Mouse (Mus musculus): ENCODE measurements at regions not wholly inside any gene's neighbourhood (a gene's known extent, or its start where the extent isn't known, plus 50 kb on each side); places are given as distances from the start of the nearest gene placed in this dataset.

DNA sequence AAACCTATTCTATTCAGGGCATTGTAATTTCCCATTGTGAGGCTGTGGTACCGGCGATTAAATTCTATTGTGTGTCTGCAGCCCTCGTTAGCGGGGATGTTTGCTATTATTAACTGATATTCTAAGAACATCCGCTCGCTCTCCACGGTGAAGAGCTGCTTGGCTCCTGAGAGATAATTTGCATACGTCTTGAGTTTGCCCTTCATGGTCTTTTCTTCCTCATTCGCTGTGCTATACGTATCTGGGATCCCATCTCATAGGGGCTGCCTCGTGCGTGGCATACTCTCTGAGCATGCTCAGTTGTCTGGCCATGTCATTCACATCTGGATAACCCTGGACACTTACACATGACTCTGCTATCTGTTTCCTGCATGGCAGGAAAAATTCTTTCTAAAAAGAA lies 275.7 kb downstream of the Gm11011 start:
- Histone ChIP-seq H3K4me2 (no peak overlapping the region), H3K4me3 (no peak overlapping the region), H3K36me3 (no peaks in the 10 kb centered on the region), H3K4me1 (no peaks in the 10 kb centered on the region), H3K27me3 (replicated peaks) (no peaks in the 10 kb centered on the region), H3K9ac (no peak overlapping the region), H3K27ac (no peak overlapping the region), H3K9me3 (replicated peaks) (peaks cover 6% of the 10 kb centered on the region; the same call in 1 of the 2 replicates)
- ATAC-seq: no peak
- 43% methylated on average over 12 of the region's 12 CpGs for WGBS (ENCODE audit: insufficient replicate concordance)

DNA sequence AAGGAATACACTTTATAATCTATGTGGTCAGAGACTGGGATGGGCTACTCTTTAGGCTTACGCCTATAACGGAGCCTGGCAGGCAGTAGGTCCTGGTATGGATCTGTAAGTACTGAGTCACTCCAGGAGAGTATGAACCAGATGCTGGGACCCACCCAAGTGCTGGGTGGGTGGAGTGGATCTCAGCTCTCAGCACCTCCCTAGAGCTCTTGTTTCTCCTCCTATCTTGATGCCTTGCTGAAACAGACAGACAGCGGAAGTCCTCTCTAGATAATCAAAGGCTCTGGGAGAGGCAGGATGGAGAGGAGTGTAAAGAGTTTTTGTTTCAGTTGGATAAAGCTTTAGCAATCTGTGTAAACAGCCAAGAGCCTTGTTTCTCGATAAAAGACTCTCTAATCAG lies 276.2 kb downstream of the Gm11011 start:
- no peak overlapping the region for H3K4me3 ChIP-seq
- H3K27ac ChIP-seq: no peak overlapping the region
- peaks cover 6% of the 10 kb centered on the region; the same call in 1 of the 2 replicates for H3K9me3 ChIP-seq (replicated peaks)
- WGBS (ENCODE audit: insufficient replicate concordance): 39% methylated on average over 4 of the region's 4 CpGs
- no peak overlapping the region for H3K4me2 ChIP-seq
- H3K36me3 ChIP-seq: no peaks in the 10 kb centered on the region
- no peak overlapping the region for H3K9ac ChIP-seq
- no peaks in the 10 kb centered on the region for H3K27me3 ChIP-seq (replicated peaks)
- no peaks in the 10 kb centered on the region for H3K4me1 ChIP-seq
- no peak for ATAC-seq

DNA sequence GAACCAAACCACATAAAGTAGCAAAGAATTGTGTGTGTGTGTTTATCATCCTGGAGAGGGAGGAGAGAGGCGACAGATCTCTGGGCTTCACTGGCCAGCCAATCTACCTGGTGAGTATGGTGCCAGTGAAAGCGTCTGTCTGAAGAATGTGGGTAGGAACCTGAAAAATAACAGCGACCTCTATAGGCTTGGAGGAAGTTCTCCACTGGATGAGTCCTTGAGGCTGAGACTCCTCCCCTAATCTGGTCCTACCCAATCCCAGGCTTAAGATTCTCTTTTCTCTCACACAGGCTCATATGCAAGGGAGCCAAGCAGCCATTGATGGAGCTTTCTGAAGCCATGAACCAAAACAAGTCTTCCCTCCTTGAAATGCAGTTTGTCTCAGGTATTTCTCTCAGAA lies 283.2 kb downstream of the Gm11011 start:
- Histone ChIP-seq H3K27me3 (replicated peaks) (no peaks in the 10 kb centered on the region), H3K9me3 (replicated peaks) (peaks cover 5% of the 10 kb centered on the region; the same call in 1 of the 2 replicates), H3K9ac (no peak overlapping the region), H3K4me1 (no peaks in the 10 kb centered on the region), H3K4me2 (no peak overlapping the region), H3K36me3 (no peaks in the 10 kb centered on the region), H3K4me3 (no peak overlapping the region), H3K27ac (no peak overlapping the region)
- WGBS (ENCODE audit: insufficient replicate concordance): 60% methylated on average over 3 of the region's 3 CpGs
- ATAC-seq: no peak

DNA sequence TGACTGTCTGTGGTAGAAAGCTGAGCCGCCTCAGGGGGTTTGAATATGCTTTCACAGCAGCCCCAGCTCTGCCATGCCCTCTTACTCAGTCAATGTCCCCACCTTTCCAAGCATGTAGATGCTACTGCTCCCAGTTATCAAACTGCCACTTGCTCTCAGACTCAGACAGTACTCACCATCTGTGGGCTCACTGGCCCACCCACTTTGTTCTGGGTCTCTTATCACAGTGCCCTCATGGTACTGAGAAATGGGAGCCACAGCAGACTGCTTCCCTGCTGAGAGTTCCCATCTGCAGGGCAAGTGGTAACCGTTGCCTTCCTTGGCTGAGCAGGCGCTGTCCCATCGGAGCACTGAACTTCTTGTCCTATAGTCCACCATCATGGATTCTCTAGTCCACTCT lies 286.6 kb downstream of the Gm11011 start:
- no peak overlapping the region for H3K4me2 ChIP-seq
- no peaks in the 10 kb centered on the region for H3K27me3 ChIP-seq (replicated peaks)
- no peak for ATAC-seq
- no peak overlapping the region for H3K4me3 ChIP-seq
- H3K9ac ChIP-seq: no peak overlapping the region
- WGBS (ENCODE audit: insufficient replicate concordance): 70% methylated on average over 4 of the region's 4 CpGs
- no peaks in the 10 kb centered on the region for H3K36me3 ChIP-seq
- no peaks in the 10 kb centered on the region for H3K4me1 ChIP-seq
- H3K9me3 ChIP-seq (replicated peaks): 0 out of 2 replicates have a peak, but pooled peaks cover under 1% of the 10 kb centered on the region
- H3K27ac ChIP-seq: no peak overlapping the region

DNA sequence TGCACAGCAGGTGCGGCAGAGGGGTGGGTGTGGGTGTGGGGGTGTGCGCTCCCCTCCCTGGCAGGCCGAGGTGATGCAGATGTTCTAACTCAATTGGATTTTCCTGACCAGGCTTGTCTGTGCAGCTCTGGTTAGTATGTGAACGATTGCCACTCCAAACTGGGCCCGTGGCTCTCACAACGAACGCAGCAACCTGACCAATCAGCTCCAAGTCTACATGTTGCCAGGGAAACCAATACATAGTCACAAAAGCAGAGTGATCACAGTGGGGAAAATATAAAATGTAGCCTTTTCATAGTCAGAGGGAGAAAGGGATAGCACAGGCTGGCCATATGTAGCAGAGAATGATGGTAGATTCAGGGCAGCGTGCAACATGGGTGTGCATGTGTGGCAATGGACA lies 287.1 kb downstream of the Gm11011 start:
- no peaks in the 10 kb centered on the region for H3K9me3 ChIP-seq (replicated peaks)
- H3K9ac ChIP-seq: no peak overlapping the region
- no peak overlapping the region for H3K4me3 ChIP-seq
- H3K27me3 ChIP-seq (replicated peaks): no peaks in the 10 kb centered on the region
- H3K4me1 ChIP-seq: no peaks in the 10 kb centered on the region
- ATAC-seq: no peak
- H3K4me2 ChIP-seq: no peak overlapping the region
- no peaks in the 10 kb centered on the region for H3K36me3 ChIP-seq
- WGBS (ENCODE audit: insufficient replicate concordance): 77% methylated on average over 8 of the region's 8 CpGs
- no peak overlapping the region for H3K27ac ChIP-seq

DNA sequence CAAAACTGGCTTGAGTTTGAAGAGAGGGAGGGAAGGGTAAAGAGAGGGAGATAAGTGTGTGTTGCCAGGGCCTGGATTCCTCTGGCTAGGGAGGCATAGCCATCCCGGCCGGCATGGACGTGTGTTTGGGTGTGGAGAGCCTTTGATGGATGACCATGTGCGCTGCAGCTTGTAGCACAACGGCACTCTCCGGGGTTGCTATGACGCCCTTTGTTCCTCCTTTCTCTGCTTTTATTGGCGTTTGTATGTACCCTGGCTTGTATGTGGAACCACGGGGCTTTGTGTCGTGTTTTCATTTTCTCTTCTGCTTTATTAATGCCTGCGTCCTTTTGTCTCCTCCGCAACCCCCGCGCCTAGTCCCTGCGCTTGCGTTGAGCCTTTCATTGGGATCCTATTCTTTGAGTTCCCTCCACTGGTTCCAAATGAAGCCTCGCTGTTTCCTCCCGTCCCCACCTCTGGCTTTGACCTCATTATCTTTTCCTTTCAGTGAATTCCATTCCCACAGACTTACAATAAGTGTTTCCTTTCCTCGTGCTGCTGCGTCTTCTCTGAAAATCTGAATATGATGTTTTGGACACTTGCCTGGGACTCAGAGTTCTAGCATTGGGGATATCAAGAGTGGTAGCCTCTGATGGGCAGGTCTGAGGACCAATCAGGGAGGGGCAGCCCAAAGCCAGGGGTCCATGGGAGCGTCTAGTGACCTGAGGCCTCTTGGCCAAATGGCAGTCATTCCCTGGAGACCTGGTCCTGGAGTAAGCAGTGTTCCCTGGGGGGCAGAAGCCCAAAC lies 289.5 kb downstream of the Gm11011 start:
- no peak for ATAC-seq
- Histone ChIP-seq H3K4me2 (peak overlapping the region; percentile 29), H3K9ac (no peak overlapping the region), H3K27ac (no peak overlapping the region), H3K27me3 (replicated peaks) (no peaks in the 10 kb centered on the region), H3K9me3 (replicated peaks) (no peaks in the 10 kb centered on the region), H3K4me1 (no peaks in the 10 kb centered on the region), H3K36me3 (no peaks in the 10 kb centered on the region), H3K4me3 (no peak overlapping the region)
- 34% methylated on average over 21 of the region's 21 CpGs for WGBS (ENCODE audit: insufficient replicate concordance)

DNA sequence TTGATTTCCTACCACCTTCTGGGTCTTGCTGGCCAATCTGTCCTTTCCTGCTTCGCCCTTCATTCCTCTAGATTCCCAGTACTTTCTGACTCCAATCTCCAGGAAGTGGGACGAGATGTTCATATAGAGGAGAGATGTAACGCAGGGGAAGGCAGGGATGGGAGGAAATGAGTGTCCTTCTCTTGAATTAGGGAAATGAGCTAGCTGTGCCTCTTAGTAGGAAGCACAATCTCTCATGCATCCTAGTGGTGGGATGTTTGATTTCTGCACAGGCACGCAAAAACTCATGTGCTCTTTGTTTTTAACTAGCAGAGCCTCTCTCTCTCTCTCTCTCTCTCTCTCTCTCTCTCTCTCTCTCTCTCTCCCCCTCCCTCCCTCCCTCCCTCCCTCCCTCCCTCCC lies 290.3 kb downstream of the Gm11011 start:
- H3K36me3 ChIP-seq: no peaks in the 10 kb centered on the region
- H3K27ac ChIP-seq: no peak overlapping the region
- ATAC-seq: no peak
- no peak overlapping the region for H3K9ac ChIP-seq
- WGBS (ENCODE audit: insufficient replicate concordance): 38% methylated on average over 4 of the region's 4 CpGs
- H3K27me3 ChIP-seq (replicated peaks): no peaks in the 10 kb centered on the region
- H3K9me3 ChIP-seq (replicated peaks): no peaks in the 10 kb centered on the region
- no peak overlapping the region for H3K4me3 ChIP-seq
- H3K4me1 ChIP-seq: no peaks in the 10 kb centered on the region
- H3K4me2 ChIP-seq: no peak overlapping the region

DNA sequence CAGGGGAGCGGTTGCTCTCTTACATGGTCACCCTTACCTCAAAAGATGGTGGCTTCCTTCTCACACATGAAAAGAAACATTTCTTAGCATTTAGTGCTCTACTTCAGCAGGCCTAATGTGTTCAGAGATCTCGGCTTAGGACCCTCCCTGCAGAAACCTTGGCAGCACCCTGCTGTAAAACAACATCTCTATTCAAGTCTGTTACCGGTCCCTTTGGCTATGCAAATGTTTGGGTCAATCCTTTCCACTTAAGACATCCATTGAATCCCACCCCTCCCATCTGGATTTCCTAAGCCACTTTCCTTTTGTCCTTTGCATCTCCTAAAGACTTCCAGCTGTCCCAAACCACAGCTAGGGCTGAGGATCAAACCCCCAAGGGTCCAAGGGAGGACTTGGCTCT lies 294.2 kb downstream of the Gm11011 start:
- no peak overlapping the region for H3K4me3 ChIP-seq
- H3K9ac ChIP-seq: no peak overlapping the region
- H3K4me1 ChIP-seq: no peaks in the 10 kb centered on the region
- no peaks in the 10 kb centered on the region for H3K36me3 ChIP-seq
- H3K27me3 ChIP-seq (replicated peaks): no peaks in the 10 kb centered on the region
- no peak overlapping the region for H3K27ac ChIP-seq
- H3K9me3 ChIP-seq (replicated peaks): peaks cover 7% of the 10 kb centered on the region; the same call in 1 of the 2 replicates
- H3K4me2 ChIP-seq: no peak overlapping the region
- WGBS (ENCODE audit: insufficient replicate concordance): 44% methylated on average over 3 of the region's 3 CpGs
- ATAC-seq: no peak

DNA sequence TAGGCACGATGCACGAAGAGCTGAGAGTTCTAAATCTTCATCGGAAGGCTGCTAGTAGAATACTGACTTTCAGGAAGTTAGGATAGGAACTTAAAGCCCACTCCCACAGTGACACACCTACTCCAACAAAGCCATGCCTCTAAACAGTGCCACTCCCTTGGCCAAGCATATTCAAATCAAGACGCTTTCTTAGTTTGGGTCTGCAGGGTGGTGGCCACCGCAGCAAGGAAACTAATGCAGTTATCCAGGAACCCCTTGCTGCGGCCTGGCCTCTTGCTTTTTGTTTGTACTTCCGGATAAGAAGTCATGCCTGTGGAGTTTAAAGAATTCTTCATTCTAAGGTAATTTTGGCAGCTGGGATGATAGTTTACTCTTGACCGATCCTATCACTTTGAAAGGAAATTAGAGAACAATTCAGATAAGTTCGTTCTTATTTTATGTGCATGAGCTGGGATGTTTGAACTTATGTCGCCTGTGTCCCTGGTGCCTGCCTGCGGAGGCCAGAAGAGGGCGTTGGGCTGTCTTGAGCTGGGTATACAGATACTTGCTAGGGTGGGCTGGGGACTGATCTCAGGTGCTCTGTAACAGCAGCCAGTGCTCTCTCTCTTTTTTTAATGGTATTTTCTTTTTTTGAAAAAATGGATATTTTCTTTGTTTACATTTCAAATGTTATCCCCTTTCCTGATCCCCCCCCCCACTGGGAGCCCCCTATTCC lies 298.5 kb downstream of the Gm11011 start:
- no peaks in the 10 kb centered on the region for H3K36me3 ChIP-seq
- no peak overlapping the region for H3K27ac ChIP-seq

DNA sequence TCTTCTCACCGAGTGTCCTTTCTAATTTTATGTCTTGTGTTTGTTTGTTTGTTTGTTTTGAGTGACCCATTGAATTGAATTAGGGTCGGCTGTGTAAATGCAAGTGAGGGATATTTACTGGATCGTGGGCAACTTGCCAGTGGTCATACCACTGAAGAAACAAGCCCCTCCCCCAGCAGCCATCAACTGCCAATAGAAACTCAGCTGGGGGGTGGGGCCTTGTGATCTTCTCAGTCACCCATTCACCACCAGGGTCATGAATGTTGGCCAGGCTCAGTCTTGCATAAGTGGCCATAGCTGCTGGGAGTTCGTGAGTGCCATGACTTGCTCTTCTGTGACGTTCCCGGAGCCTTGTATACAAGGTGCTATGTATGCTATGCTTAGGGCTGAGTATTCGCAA lies 300.8 kb downstream of the Gm11011 start:
- Histone ChIP-seq H3K36me3 (no peaks in the 10 kb centered on the region), H3K4me1 (no peaks in the 10 kb centered on the region), H3K9ac (no peak overlapping the region), H3K27me3 (replicated peaks) (no peaks in the 10 kb centered on the region), H3K4me2 (no peak overlapping the region), H3K4me3 (no peak overlapping the region), H3K27ac (no peak overlapping the region), H3K9me3 (replicated peaks) (peaks cover 7% of the 10 kb centered on the region; the same call in 1 of the 2 replicates)
- no peak for ATAC-seq
- 71% methylated on average over 7 of the region's 7 CpGs for WGBS (ENCODE audit: insufficient replicate concordance)

More for the DNA sequence above, 298.5 kb downstream of the Gm11011 start:
- no peaks in the 10 kb centered on the region for H3K27me3 ChIP-seq (replicated peaks)
- H3K4me1 ChIP-seq: no peaks in the 10 kb centered on the region
- H3K4me2 ChIP-seq: no peak overlapping the region
- 74% methylated on average over 12 of the region's 12 CpGs for WGBS (ENCODE audit: insufficient replicate concordance)
- H3K9me3 ChIP-seq (replicated peaks): peaks cover 7% of the 10 kb centered on the region; the same call in 1 of the 2 replicates
- no peak overlapping the region for H3K9ac ChIP-seq
- no peak overlapping the region for H3K4me3 ChIP-seq
- ATAC-seq: no peak

DNA sequence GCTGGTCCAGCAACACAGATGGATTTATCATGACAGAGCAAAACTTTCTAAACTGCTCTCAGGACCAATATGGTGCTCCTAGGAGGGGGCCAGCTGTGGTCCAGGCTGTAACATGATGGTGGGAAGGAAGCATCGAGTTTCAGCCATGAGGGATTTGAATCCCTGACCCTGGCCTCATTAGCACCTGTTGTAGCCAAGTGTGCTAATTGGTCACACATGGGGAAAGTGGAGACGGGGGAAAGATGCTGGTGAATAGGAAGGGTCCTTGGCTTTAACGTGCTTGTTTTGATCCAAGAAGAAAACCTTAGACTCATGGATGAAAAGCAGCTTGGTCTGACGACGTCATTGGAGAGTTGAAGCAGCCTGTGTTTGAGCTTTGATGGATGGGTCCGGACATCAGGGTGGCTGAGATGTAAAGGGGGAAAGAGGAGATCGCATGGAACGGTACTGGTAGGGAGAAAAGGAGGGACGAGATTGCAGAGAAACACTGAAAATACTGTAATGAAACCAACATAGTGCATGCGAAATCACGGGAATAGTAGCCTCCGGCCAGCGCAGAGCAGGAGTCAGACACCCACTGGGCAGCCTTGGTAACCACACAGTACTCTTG lies 304.9 kb downstream of the Gm11011 start:
- H3K36me3 ChIP-seq: no peaks in the 10 kb centered on the region
- H3K27me3 ChIP-seq (replicated peaks): no peaks in the 10 kb centered on the region
- no peak for ATAC-seq
- H3K4me1 ChIP-seq: no peaks in the 10 kb centered on the region
- H3K4me3 ChIP-seq: no peak overlapping the region
- WGBS (ENCODE audit: insufficient replicate concordance): 73% methylated on average over 13 of the region's 13 CpGs
- H3K9me3 ChIP-seq (replicated peaks): 0 out of 2 replicates have a peak, but pooled peaks cover under 1% of the 10 kb centered on the region
- no peak overlapping the region for H3K27ac ChIP-seq
- H3K9ac ChIP-seq: no peak overlapping the region
- H3K4me2 ChIP-seq: no peak overlapping the region

DNA sequence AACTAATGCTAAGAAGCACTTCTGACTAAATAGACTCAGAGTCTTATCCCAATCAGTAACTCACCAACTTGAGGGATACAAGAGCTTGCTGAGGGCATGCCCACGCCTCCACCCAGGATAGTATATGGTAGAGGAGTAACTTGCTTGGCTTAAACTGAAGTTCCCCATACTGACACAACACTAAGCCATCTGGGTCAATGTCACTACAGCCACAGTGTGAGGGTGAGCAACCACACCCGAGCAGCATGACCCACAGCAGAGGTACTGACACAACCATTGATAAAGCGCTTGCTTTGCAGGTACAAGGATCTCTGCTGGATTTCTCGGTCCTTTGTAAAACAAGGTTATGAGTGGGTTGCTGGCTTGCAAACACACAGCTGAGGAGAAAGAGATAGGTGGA lies 312.2 kb downstream of the Gm11011 start:
- no peak overlapping the region for H3K27ac ChIP-seq
- no peak overlapping the region for H3K4me2 ChIP-seq
- no peaks in the 10 kb centered on the region for H3K36me3 ChIP-seq
- 0 out of 2 replicates have a peak, but pooled peaks cover 3% of the 10 kb centered on the region for H3K9me3 ChIP-seq (replicated peaks)
- no peak for ATAC-seq
- H3K27me3 ChIP-seq (replicated peaks): no peaks in the 10 kb centered on the region
- no peak overlapping the region for H3K9ac ChIP-seq
- H3K4me3 ChIP-seq: no peak overlapping the region
- H3K4me1 ChIP-seq: no peaks in the 10 kb centered on the region
- 70% methylated on average over 4 of the region's 4 CpGs for WGBS (ENCODE audit: insufficient replicate concordance)

Data from liver, embryonic 12.5 days (tissue).